Mouse (Mus musculus): Measurements from ENCODE around the gene Gm20931.
"Not testable (repeated sequence)": the region's sequence is repeated elsewhere in the genome, so short reads cannot be mapped to it uniquely, and the experiment has no call there.

Gm20931 gene

DNA sequence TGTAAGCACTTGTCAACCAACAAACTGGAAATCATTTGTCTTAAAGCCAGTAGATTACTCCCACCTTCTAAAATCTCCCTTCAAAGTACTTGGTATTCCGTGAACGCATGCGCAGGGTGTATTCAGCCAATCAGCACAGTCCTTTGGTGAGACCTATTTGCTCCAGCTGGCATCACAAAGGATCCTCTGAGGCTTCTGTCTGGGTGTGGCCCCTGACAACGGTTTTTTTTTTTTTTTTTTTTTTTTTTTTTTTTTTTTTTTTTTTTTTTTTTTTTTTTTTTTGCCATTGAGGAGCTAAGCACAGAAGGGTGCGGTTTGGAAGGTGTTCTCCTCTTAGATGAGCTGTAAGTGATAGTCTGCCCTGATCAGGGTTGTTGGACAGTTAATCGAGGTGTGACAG, at the start of gene Gm20931:
Gene Gm20931, plus strand, starts transcription at position 301 of the 400 bp plus-strand sequence.
- not testable (repeated sequence) for DNase-seq

All from kidney, postnatal 25 days (tissue).